Mouse (Mus musculus) layer of hippocampus, adult 18-20 months (tissue): ENCODE results near the gene Sh3kbp1. TPM values are rescaled to one million over a fixed set of nuclear protein-coding genes. Genes with fewer than 3 reads are reported as not detected.
"Not testable (repeated sequence)": the region's sequence is repeated elsewhere in the genome, so short reads cannot be mapped to it uniquely, and the experiment has no call there.

ENCODE experiments used
- DNase-seq, 2 experiments: peaks; one replicate each; pipeline ENCODE4 v3.0.0; 2022; ENCODE audit warnings: low spot score in 2 of 2
- long read RNA-seq: library from polyadenylated mRNA; stranded (forward); transcript quantifications from one replicate; pipeline ENCODE4 v2.0.0, GENCODE M21; 2021
- total RNA-seq, 2 experiments: library from RNA; stranded (reverse); gene quantifications; 2 replicates each; pipeline ENCODE4 v1.2.3; 2021

Sh3kbp1 gene
- total RNA-seq = 10 to 100 TPM; 35.9 to 37.9 TPM
- long read RNA-seq, full-length matches to known transcripts = 18 of 46 reads
- long read RNA-seq, partial matches to known transcripts = 5 of 46 reads
- long read RNA-seq, other reads (novel, unspliced or antisense) = 23 of 46 reads

DNA sequence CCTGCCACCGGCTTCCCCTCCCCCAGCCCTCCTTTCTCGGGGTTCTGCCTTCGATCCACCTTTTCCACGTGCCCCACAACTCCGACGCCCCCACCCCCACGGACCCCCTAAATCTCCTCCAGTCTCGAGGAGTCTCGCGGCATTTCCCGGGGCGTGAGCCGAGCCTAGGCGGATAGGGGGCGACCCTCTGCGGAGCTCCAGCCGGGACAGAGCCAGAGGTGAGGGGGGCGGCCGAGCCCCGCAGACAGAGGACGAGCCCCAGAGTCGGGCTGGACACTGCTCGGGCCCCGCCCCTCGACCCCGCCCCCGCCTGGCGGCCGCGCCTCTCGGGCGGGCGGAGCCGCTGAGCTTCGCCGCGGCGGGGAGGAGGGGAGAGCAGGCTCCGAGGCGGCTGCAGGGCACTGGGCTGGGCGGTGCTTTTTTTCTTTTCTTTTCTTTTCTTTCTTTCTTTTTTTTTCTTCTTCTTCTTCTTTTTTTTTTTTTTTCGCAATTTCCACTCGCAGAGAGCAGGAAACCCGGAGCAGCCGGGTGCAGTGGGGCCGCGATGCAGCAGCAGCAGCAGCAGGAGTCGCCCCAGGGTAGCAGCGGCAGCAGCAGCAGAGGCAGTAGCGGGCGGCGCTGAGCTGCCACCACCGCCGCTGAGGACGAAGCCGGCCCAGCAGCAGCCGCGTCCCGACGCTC is at the start of gene Sh3kbp1:
Sh3kbp1 (plus strand) TSS at position 366 of the 681 bp plus-strand sequence.
- peak; percentile 9 to 48 for DNase-seq

DNA sequence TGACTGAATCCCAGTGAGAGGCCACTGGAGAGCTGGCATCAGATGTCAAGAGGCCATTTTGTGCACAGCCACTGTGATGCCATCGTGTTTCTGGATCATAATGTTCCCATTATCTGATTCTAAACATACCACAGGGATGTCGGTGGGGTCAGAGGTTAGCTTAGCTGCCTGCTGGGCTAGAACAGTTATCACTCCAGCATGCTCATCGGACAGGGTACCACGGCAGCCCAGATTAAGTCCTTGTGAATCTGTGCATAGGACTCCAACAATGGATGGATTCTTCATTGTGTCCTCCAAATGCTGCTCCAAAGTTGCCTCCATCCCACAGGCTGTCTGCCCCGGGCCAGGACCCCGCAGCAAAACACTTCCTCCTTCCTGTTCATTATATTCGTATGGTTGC is 42.3 kb upstream of the Sh3kbp1 start:
- not testable (repeated sequence) for DNase-seq

DNA sequence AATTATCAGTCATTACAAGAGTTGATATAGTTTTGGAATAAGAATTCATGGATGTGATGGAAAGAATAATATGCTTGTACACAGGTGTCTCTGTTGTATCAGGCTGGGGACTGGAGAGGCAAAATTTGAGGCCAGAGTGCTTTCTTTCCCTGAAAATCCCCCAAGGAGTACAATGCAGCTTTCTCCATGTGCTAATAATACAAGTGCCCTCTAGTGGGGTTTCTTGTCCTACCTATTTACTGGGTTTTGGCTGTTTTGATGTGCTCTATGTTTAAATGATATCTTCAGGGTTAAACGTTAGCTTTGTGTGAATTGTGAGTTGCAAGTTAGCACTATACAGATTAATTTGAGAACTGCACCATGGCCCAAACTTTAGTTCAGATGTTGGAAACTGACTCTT is 35.4 kb upstream of the Sh3kbp1 start:
- DNase-seq = no peak

DNA sequence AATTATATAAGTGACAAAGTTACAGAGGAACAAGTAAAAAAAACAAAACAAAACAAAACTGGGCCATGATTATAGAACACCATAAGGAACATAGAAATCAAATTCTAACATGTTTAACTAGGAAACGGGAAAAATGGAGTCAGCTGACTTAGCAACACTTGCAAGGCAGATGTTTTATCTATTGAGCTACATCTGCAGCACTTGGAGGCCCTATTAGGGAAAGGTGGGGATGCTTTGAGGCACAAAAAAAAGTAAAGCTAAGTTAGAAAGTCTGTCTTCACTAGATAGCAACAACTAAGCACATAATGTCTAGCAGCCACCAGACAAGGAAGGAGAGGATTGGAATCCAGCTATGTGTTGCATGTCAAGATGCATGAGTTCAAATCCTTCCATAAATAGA is 29.6 kb upstream of the Sh3kbp1 start:
- DNase-seq = no peak

DNA sequence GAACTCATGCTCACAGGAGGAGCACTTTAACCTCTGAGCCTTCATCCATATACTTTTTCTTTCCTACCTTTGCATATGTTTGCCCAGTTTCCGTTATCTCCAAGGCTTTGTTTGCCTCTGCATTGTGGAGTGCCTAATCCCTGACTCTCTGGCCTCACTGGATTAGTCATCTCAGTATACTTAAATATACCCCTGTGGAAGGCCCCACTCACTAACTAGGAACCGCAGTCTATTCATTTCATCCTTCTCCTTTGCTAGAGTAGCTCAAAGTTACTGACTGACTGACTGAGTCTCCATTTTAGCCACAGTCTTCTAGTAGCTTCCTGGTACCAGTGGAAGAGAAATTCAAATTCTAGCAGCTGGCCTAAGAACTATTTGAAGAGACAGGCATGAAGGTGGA is 22.2 kb upstream of the Sh3kbp1 start:
- no peak for DNase-seq

DNA sequence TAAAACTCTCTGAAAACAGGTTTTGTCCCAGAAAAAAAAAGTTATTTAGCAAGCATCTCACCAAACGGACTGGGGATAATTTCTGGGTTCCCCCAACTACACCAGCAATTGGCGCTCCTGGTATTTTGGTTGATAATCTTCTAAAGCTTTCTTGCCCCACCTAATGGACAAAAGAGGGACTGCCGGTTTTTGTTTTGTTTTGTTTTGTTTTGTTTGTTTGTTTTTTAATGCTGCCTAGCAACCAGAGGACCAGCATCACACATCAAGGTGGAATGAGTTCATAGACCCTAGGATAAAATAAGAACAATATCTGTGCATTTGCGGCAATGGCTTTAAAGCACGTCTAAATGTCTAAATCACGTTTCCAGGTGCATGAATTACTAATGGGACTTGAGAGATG is 20.1 kb upstream of the Sh3kbp1 start:
- DNase-seq = peak in 1 of 2 experiments; percentile 12

DNA sequence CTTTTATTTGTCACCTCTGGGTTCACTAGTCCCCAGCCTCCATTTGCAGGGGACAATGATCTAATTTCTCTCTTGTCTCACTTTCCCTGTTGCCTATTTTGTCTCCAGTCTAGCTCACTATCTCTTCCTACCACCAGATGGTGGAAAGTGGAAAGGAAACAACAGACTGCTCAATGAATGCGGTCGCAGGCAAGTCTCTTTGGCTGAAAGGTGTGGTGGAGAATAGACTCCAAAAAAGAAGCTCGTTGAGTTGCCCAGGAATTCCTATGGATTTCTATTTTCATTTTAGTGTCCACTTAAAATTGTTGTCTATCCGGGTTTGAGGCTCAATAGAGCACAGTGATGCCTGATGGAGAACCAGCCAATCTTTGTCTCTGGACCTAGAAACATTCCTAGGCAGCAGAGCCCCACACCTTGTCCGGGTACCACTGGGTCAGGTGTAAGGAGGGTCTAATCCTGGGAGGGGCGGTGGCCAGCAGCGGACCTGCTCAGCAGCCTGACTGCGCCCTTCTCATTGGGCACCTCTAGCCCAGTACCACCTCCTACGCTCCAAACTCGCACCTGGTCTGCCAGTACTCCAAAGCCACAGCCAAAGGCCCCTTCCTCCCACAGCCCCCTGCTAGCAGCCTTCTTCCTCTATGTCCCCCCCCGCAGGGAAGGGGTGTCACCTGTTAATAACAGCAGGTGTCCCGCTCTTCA is 715 bp upstream of the Sh3kbp1 start:
- peak; percentile 3 to 55 for DNase-seq

DNA sequence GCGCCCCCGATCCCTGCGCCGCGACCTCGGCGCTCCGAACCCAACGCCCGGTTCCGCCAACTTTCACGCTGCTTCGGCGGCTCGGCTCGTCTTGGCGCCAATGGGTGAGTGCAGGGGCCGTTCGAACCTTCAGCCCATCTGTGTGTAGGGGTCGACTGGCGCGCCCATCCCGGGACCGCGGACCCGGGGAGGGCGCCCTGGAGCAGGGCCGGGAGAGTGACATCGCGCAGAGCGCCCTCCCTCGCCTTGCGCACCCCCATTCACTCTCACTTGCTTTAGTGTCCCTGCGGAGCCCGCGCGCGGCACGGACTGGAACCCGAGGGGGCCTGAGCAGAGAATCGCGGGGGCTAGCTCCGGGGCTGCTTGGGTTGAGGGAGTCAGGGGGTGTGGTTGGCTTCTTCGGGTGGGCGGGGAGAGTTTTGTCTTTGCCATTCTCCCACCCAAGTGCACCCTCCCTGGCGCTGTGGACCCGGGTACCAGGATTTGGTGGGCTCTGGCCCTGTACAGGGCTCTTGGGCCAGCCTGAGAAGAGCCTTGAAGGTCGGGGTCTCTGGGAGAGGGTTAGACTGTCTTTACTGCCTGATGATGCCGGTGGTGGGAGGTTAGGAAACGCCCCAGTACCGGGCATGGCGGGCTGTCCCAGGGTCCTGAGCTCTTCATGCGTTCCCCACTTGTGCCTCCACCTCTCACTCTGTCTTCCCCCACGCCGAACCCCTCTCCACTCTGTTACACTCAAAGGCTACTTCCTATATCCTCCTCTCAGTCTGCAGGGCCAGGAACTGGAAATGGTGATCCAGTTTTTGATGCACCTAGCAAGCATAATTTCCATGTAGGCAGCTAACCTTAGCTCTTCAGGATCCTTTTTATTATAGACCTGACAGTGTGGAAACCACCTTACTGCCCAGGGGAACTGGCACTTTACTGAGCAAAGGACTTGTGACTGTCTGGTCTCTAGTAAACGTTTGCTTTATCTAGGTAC is 805 bp downstream of the Sh3kbp1 start:
- peak; percentile 2 to 10 for DNase-seq

DNA sequence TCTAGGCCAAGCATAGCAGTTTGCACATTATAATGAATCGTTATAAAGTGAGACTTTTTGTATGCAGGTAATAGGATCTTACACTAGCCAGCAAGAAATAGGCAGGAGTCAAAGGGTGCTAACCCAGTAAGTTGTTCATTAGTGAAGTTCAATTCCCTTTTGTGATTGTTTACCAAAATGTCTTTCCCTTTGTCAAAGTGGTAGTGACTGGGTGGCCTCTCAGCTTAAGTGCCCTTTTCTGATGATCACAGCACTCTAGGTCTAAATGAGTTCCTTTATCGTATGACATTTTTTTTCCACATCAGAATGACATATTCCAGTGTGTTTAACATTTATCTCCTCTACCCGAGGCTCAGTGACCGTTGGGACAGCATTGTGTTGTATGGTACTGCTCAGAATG is 1.6 kb downstream of the Sh3kbp1 start:
- no peak for DNase-seq

DNA sequence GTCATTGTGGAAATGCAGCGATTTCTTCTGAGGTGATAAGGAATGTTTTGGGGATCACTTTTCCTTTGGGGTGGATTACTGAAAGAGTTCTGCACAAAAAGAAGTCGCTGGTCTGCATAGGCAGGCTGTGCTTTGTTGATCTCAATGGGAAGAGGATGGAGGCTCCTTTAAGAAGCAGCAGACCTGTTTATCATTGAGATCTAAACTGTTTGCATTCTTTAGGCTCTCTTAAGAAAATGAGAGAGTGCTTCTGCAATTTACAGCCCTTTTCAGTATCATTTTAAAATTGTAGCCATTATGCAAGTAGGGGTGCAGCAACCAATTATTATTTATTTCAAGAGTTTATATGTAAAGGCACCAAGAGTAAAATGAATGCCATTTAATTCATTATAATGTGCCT is 2.1 kb downstream of the Sh3kbp1 start:
- DNase-seq = no peak

DNA sequence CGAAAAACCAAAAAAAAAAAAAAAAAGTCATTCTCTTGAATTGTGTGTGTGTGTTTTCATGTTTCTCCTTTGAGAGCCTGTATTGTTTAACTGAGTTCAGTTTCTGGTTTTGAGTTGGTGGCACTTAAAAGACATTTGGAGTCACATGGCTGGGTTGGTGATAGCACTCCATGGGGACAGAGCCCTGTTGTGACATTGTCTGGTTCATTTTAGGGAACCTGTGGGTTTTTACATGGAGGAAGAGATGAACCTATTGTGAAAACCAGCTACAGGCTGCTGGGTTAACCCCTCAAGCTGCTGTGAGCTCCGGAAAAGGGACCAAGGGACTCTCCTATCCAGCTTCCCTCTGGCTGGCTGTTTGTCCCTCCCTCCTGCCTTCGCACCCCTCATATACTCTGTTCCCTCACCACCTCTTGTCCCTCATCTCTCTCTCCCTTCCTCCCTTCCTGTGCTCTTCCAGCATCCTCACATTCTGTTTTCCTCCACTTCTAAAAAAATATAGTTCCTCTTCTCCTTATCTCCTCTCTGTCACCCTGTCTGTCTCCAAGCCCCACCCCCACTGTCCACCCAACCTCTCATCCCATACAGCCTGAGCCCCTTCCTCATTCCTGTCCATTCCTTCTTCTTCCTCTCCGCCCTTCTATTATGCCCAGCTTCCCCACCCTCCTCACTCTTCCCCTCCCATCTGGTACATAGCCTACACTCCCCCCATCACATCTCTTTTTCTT is 11.6 kb downstream of the Sh3kbp1 start:
- DNase-seq = no peak

DNA sequence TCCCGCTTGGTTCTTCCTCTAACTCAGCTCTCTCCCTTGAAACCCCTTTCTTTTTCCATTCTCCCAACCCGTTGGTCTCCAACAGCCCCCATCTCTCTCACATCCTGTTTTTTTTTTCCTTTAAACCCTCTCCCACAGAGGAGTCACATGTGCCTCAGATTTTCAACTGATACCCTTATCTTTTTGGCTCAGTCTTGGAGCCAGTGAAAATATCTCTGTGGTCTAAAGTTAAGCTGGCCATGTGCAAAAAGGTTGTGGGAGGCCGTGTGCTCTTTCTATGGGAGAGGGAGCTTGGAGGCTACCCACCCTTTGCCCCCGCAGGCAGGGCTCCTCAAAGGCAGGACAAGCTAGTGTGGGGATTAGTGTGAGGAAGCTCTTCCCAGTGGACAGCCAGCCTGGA is 12.9 kb downstream of the Sh3kbp1 start:
- DNase-seq = no peak

DNA sequence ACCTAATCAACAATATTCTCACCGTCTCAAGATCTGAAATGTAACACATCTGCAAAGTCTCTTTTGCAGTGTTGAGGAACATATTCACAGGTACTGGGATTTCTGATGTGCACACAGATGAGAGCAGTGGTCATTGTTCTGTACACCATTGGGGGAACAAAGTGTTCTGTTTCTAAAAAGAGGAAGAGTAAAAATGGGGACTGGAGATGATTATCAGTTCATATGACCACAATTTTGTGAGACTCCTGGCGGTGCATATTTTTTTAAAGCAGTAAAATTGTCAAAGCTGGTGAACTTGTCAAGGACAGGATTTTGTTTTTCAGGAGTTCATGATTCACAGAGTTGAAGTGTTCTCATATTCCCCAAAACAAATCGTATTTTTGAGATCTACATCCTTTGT is 18.2 kb downstream of the Sh3kbp1 start:
- no peak for DNase-seq

DNA sequence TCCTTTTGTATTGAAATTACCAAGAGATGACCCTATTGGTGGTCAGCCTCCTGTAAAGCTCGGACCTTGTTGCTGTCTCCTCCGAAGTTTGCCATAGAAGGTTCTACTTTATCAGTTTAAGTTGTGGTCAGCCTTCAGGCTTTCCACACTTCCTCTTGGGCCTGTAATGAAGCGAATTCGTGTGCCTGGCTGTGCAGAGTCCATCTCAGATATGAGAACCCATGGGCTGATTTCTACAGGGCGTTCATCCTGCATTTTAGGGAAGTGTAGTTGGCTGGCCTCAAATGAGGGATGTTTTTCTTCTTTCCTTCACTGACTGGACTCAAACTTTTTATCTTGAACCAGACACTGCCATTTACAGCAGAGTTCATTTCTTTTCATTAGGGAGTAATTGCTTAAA is 20.5 kb downstream of the Sh3kbp1 start:
- DNase-seq = no peak

DNA sequence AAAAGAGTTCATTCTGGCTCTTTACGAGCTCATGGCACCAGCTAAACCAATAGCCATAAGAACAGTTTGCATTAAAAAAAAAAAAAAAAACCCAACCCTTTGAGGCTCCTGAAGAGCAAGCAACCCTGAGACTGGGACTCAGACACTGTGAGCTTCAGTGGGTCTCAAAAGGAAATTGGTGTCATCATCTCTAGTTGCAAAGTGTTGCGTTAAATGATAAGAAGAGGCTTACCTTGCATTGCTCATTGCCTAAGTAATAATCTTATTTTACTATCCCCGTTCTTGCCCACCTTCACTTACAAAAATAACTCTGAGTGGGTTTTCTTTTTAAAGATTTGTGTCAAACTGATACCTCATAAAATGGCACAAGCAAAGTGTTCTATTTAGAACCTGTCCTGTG is 21.5 kb downstream of the Sh3kbp1 start:
- no peak for DNase-seq

DNA sequence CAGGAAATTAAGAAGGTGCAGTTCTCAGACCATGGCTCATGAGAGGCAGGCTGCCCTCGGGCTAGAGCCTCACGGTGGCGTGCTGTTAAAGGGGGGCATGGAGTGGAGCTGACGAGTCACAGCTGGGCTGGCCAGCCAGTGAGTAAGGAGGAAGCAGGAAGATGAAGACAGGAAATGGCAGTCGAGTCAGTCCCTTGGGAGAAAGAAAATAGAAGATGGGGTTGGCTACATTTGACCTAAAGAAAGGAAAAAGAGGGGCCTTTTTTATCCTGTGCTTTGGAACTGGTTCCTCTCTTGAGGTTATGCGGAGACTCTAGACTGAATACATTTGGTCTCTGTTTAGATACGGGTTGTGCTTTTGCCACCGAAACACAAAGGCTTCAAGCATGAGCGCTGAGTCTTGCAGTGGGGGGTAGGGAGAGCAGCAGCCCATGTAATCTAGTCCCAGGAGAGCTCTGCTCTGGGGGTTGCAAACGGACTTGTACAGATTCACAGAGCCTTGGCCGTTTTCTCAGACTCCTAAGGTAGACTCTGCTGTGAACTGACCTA is 23.1 kb downstream of the Sh3kbp1 start:
- no peak for DNase-seq

DNA sequence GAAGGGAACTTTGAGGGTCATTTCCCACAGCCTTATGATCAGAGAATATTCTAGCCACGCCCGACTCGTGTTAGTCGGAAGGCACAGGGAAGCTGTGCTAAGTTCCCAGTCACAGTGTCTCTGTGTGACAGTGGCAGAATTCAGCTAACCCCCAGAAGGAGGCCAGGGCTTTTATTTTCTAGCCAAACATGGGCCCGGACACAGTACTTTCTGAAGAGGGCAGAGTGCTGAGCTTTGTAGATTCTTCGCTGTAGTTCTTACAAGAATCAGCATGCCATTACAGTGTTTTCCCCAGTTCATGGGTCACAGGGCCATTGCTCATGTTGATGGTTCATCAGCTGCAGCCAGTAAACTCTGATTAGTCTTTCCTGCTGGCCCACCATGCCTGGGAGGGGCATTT is 23.7 kb downstream of the Sh3kbp1 start:
- DNase-seq = no peak

DNA sequence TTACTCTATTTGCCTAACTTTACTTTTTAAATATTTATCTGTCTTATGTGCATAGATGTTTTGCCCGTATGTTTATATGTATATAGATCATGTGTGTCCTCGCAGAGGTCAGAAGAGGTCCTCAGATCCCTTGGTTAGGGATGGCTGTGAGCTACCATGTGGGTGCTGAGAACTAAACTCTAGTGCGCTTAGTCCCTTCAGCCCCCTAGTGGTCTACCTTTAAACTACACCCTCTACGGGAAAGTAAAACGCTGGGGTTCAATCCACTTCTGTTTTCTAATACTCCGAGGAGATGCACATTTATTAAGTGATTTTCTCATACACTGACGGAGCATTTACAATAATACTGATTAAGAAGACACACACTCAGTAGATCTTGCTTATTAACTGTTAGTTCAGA is 44.3 kb downstream of the Sh3kbp1 start:
- no peak for DNase-seq

DNA sequence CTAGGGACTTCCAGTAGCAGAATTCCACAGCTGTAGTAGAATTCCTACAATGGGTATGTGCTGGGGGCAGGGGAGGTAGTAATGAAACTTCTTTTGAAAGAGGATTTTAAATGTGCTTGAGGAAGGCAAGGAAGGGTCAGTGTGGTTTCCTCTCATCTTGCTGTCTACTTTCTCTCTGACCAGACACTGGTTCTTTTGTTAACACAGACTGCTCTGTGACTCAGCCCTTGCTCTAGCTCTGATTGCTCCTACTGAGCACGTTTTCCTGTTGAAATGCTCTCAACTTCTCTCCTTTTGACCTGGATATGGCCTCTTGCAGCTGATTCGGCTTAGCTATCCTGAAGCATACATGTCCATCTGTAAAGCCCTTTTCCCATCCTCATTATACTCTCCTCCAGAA is 45.4 kb downstream of the Sh3kbp1 start:
- DNase-seq = no peak

DNA sequence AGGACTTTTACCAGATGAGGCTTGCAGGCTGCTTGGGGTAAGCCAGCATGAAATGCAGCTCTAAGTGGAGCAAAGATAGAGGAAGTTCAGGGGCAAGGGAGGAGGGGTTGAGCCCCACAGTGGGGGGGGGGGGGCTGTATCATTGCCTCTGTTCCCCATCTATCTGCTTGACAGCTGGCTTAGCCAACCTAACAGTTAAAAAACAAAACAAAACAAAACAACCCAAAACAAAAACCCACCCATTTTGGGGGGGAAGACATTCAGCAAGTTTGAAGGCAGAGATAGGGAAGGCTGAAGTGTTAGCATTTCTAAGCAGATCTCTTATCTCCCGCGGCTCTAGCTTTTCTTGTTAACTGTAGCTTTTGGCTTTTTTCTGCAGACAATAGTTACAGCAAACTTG is 49.2 kb downstream of the Sh3kbp1 start:
- no peak for DNase-seq
